Mouse (Mus musculus) adipocyte (in vitro differentiated cells): Measurements from ENCODE around the gene Ccp110.
A peak's percentile ranks its signal among the peaks of the same experiment; 100 is the strongest.

Experiments
- DNase-seq: peaks from one replicate; pipeline ENCODE4 v3.0.0-alpha.2; 2016; ENCODE audit warnings: low spot score

Gene Ccp110

DNA sequence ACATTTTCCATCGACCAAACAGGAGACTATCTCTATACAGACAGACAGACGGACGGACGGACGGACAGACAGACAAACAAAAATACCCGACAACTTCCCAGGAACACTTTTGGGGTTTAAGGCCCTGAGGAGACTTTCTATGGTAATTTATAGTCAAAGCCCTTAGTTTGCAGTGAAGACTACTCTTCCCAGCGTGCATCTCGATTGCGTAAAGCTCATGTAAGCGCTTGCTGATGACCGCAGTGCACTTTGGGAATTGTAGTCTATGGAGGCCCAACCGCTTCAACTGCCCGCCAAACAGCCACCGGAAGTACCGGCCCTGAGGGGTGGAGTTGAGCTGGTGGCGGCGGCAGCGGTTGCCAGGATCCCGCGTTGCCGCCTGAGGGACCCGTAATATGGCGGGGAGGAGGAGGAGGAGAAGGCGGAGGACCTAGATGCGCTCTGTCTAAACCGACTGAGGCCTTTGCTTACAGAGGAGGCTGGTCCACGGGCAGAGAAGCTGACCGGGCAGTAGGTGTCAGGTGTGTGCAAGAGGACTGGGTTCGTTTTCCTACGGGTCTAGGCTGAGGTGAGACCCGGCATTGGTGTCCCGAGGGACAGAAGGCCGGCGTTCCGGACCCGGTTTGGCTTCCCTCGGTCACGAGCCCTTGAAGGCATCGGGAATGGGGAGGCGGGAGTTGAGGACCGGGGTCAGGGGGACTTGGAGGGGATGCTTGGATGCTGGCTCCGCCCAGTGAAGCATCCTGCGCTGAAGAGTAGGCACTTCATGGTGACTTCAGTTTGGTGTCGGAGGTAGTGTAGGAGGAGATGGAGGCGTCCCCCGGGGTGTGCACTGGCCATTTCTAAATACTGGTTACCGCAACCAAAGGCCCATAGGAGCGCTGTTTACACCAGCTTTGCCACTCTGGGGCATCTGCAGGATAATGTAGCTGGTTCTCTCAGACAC lies at the start of gene Ccp110:
TSS of gene Ccp110 (plus strand) at position 325 of the 946 bp plus-strand sequence.
- DNase-seq, result peak; percentile 94

DNA sequence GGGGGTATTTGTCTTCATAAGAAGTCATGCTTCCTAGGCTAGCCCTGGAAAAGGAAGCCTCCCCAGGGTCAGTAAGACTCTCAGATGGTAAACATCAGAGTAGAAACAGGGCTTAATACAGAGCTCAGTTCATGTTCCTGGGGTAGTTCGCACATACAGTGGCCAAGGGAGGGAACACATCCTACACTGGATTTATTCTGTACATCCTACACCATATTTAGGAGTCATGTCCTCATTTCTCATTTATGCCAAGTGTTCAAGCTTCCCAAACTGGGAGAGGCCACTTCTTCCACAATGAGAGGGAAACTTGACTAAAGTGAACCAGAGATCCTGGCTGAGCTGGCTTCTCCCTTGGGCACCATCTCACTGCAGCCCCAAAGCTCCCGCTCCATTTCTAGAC lies 44.6 kb upstream of the Ccp110 start:
- DNase-seq, result no peak

DNA sequence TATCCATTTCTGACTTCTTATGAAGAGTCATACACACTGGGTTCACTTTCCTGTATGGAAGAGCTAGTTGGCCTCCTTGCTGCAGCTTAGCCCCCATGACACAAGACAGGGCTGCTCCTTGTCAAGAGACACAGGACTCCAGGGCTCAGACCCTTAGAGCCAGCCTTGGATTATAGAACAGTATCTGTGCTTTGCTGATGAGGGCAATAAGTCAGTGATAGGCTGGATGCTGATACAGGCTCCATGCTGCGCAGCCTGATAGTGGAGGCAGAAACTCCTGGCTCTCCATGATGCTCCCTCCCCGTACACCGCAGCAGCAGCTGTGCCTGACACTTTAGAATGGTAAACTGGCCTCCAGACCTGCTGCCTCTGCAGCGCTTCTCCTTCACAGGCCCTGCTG lies 42.2 kb upstream of the Ccp110 start:
- no peak for DNase-seq

DNA sequence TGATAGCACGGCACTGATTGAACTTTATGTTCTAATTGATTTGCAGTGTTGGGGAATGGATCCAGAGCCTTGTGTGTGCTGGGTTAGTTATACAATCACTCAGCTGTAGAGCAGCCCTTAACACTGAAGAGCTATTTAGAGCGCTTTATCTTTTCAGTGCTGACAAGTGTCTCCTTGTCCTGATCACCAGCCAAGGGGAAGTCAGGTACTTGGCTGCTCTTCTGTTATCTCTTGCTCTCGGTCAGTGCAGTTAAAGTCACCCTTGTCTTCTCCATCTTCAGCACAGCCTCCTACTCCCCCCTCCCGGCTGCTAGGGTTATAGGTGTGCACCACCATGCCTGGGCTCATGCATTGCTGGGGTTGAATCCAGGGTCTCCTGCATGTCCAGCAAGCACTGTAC lies 35.5 kb upstream of the Ccp110 start:
- no peak for DNase-seq

DNA sequence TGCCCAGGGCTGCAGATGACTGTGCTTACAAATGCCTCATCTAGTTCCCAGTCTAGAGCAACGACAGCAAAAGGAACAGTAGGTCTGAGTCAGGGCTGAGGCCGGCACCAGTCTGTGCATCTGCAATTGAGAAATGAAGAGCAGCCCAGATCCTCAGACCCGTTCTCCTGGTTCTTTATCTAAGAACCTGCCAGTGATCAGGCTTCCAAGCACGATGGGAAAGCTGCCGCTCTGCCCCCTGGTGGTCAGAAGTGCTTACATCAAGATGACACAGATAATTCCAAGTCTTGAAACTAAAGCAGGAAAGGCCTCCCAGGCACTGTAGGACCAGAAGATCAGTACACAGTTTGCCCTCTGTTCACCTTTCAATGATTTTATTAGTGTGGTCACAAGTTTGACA lies 24.2 kb upstream of the Ccp110 start:
- peak; percentile 69 for DNase-seq

GRCm38 (mm10) chr7:118689088-118689487 lies 23.3 kb upstream of the Ccp110 start:
- no peak for DNase-seq

DNA sequence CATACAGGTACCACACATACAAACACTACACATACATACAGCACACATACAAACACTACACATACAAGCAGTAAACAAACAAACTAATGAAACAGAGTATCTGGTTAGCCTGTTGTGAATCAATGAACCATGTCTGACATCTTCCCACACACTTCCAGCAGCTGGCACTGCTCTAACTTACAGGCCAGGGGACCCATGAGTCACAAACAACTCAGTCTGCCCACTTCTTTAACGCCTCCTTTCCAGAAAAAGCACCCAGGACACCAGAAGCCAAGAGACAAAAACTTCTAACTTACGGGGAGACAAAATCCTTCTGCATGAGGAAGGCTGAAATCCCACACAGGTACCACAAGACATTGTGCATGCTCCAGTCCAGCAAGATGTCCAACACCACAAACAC lies 21.1 kb upstream of the Ccp110 start:
- no peak for DNase-seq

GRCm38 (mm10) chr7:118696146-118696545 lies 16.2 kb upstream of the Ccp110 start:
- DNase-seq, result no peak

GRCm38 (mm10) chr7:118697168-118697567 lies 15.2 kb upstream of the Ccp110 start:
- no peak for DNase-seq

GRCm38 (mm10) chr7:118698882-118699281 lies 13.5 kb upstream of the Ccp110 start:
- peak; percentile 66 for DNase-seq

DNA sequence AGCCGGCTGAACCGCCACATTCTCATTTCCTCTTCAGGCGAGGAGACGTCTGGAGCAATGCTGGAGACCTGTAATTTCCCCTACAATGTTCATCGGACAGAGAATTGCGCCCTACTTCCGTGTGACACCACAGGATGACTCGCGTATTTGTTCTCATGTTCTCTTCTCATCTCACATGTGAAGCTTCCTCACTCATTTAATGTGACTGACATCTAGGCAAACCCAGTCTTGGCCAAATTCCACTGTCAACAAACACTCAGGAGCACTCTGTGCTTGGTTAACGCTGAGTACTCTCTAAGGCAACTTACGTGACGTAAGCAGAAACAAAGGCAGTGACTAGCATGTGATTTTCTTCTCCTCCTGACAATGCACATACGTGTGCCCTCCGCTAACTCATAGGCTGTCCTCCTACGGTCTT lies 9.2 kb upstream of the Ccp110 start:
- peak; percentile 50 for DNase-seq

- no peak for DNase-seq
Measured at GRCm38 (mm10) chr7:118704001-118704850, 8.1 kb upstream of the Ccp110 start.

DNA sequence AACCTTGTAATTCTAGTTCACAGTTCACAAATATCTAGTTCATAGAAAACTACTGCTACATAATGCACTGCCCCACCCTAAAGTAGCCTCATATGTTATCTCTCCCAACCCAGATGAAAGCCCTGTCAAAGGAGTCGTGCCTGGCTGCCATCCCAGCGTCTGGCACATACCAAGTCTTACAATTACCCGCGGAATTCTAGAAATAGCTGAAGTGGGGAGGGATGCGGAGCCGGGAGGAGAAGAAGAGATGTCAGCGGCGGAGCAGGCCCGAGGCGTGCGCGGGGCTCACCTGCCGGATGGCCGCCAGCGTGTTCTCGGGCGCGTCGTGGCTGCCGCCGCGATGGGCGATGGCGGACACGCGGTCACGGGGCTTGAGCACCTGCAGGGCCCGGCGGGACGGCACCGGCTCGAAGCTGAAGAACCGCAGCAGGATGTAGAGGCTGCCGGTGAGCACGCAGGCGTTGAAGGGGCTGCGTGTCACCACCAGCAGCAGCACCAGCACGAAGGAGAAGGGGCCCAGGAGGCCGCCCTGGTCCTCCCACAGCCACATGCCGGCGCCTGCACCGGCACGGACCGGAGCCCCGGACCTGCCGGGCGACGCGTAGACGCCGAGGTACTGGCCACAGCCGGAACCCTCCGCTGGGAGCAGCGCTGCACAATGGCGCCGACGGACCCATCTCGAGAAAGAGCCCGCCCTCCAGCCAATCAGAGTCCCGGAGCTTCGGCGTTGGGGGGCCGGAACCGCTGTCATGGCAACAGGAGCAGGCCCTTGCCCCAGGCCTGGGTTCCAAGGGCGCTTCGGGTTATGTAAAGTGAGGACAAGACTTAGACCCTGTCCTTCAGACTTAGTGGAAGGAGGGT lies 7.0 kb upstream of the Ccp110 start, which contains the start of gene Gde1:
TSS of gene Gde1 (minus strand) at position 678 of the 861 bp plus-strand sequence.
- peak; percentile 79 for DNase-seq

DNA sequence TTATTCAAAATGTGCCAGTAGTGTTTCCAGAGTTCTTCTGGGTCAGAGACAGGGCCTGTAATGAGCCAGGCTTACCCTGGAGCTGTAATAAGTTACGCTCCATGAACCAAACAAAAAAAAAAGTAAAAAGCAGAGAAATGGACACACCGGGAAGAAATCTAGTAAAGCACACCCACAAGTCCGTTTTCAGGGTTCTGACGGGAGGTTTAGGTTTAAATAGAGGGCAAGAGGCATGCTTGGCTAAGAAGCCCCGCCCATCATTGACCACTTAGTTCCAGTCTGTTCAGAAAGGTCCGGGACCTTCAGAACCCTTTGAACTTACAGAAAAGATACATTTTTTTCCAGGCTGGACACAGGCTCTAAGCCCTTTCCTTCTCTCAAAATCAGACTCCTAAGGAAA lies 6.3 kb upstream of the Ccp110 start:
- DNase-seq, result no peak

- no peak for DNase-seq
Measured at GRCm38 (mm10) chr7:118706488-118706887, 5.9 kb upstream of the Ccp110 start.

GRCm38 (mm10) chr7:118707216-118707615 lies 5.1 kb upstream of the Ccp110 start:
- DNase-seq, result no peak

DNA sequence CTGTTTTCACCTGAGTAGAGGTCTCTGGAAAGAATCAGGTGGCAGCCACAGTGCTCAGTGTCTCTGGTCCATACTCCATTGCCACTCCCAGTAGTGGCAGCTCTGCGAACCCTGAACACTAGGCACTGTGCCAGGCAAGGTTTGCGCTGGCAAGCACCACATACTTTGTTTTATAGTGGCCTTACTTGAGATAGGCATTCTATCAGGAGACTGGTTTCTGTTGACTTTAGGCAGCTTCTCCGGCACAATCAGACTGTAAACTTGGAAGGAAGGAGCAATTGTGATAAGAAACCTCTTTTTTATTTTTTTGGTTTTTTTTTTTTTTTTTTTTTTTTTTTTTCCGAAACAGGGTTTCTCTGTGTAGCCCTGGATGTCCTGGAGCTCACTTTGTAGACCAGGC lies 4.3 kb upstream of the Ccp110 start:
- no peak for DNase-seq

DNA sequence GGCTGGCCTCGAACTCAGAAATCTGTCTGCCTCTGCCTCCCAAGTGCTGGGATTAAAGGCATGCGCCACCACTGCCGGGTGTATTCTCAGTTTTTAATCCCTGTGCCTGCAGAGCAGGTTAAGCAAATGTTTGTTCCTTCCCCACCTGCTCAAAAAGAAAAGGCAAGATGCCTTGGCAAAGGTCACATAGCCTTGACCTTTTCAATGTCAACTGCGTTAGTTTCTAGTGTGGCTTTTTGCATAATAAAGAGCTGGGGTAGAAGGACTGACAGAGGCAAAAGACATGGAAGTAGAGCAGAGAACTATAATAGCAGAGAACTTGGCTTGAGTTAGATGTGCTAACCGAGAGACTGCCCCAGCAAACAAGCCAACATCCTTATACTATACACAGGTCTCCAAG lies 1.6 kb upstream of the Ccp110 start:
- DNase-seq, result no peak

DNA sequence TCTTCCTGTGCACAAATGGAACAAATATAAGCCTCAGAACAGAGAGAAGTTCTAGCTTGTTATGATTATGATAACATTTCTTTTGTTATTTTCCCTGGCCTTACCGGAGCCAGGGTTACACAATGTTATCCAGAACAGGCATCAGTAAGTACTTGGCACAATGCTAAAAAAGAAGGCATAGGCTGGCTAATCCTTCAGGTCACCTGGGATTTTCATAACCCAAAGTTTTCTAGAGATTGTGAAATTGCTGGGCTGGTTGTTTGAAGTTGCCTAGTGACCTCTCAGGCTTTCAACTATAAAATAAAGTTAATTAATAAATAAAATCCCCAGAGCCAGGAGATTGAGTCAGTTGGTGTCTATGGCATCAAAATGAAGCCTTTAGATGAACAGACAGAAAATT lies 2.5 kb downstream of the Ccp110 start:
- no peak for DNase-seq

DNA sequence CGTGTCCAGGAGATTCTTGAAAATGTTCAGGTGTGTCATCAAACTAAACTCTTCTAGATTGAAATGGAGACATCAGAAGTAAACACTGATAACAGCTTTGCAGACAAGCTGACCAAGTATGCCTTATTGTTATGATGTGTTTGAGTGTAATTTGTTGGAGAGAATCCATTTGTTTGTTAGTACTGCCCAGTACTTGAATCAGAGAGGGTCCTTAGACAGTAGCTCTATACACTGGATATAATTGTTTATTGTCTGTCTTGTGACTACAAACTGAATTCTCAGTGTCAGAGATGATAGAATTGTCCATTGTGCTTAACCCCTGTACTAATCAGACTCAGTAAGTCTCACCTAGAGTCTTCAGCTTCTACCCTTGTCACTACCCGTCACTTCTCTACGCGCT lies 5.7 kb downstream of the Ccp110 start:
- no peak for DNase-seq

- no peak for DNase-seq
Measured at GRCm38 (mm10) chr7:118723927-118724326, 11.6 kb downstream of the Ccp110 start.

- no peak for DNase-seq
Measured at GRCm38 (mm10) chr7:118725459-118725858, 13.1 kb downstream of the Ccp110 start.
